Mouse (Mus musculus) ES-E14 (cell line): Measurements from ENCODE around the gene Ccl2. TPM values are rescaled to one million over a fixed set of nuclear protein-coding genes. Genes with fewer than 3 reads are reported as not detected.

Experiments
- DNase-seq: peaks from one replicate; pipeline ENCODE4 v3.0.0-alpha.2; 2013; ENCODE audit warnings: low read depth, low spot score
- H3K27ac ChIP-seq: 2 replicates; pipeline ENCODE4 v1.5.1; 2012; ENCODE audit warnings: low read depth, mild to moderate bottlenecking, low read length, moderate library complexity, mixed read lengths; ENCODE audit not compliant: poor library complexity, insufficient read depth, severe bottlenecking
- H3K36me3 ChIP-seq: 2 replicates; pipeline ENCODE4 v1.6.1; 2012; ENCODE audit warnings: mild to moderate bottlenecking, low read length, moderate library complexity, mixed read lengths; ENCODE audit not compliant: control insufficient read depth, poor library complexity, insufficient read depth, severe bottlenecking
- H3K4me1 ChIP-seq, 2 experiments: fragments of 150-350 bp in 1 of 2; sonication (generic) in 1 of 2; 2 replicates each; pipeline ENCODE4 v1.6.1; 2012; ENCODE audit warnings: low read length in 2 of 2, mild to moderate bottlenecking in 1 of 2, mixed read lengths in 1 of 2; ENCODE audit not compliant: control insufficient read depth in 2 of 2, insufficient read depth in 2 of 2, poor library complexity in 1 of 2
- H3K4me3 ChIP-seq, 2 experiments: fragments of 150-350 bp in 1 of 2; sonication (generic) in 1 of 2; 2 replicates each; pipeline ENCODE4 v1.5.1; 2012; ENCODE audit warnings: low read length in 2 of 2, low read depth in 1 of 2, mild to moderate bottlenecking in 1 of 2, mixed read lengths in 1 of 2; ENCODE audit not compliant: insufficient read depth in 1 of 2, poor library complexity in 1 of 2, severe bottlenecking in 1 of 2
- H3K9ac ChIP-seq: 2 replicates; pipeline ENCODE4 v1.6.1; 2012; ENCODE audit warnings: low read depth, mild to moderate bottlenecking, low read length, mixed read lengths; ENCODE audit not compliant: poor library complexity, insufficient read depth, severe bottlenecking
- H3K9me3 ChIP-seq: fragments of 150-350 bp; sonication (generic); 2 replicates; pipeline ENCODE4 v1.6.1; 2012; ENCODE audit warnings: low read depth, mild to moderate bottlenecking, low read length; ENCODE audit not compliant: control insufficient read depth, insufficient read depth
- CHD2 ChIP-seq: IDR thresholded peaks from 2 replicates; pipeline ENCODE4 v1.6.1; 2014; ENCODE audit warnings: mild to moderate bottlenecking, low read depth, low read length, inconsistent platforms
- HCFC1 ChIP-seq: IDR thresholded peaks from 2 replicates; pipeline ENCODE4 v1.6.1; 2012; ENCODE audit warnings: low read length, inconsistent platforms, borderline replicate concordance; ENCODE audit not compliant: insufficient read depth
- MAFK ChIP-seq: IDR thresholded peaks from 2 replicates; pipeline ENCODE4 v1.6.1; 2014; ENCODE audit warnings: mild to moderate bottlenecking, low read depth, low read length, inconsistent platforms; ENCODE audit not compliant: insufficient read depth
- ZC3H11A ChIP-seq: IDR thresholded peaks from 2 replicates; pipeline ENCODE4 v1.6.1; 2012; ENCODE audit warnings: low read depth, mild to moderate bottlenecking, inconsistent platforms, low read length, borderline replicate concordance
- ZNF384 ChIP-seq: IDR thresholded peaks from 2 replicates; pipeline ENCODE4 v1.6.1; 2012; ENCODE audit warnings: low read depth, low read length, inconsistent platforms
- in situ Hi-C, 2 experiments: fragments of 600-800 bp; cut with MboI; formaldehyde crosslinking; loops; one replicate each; pipeline ENCODE4 v1.15.1; 2025; ENCODE audit warnings: low sequenced_read_pairs in 2 of 2, inconsistent platforms in 1 of 2; ENCODE audit not compliant: unreplicated experiment in 2 of 2
- total RNA-seq: library from RNA; depleted of rRNA; stranded (reverse); fragments of 300-350 nt; gene quantifications from 2 replicates; pipeline ENCODE4 v1.2.3, GENCODE M21; 2012

Ccl2 gene
- total RNA-seq, 1 experiment, result 7.8 TPM

DNA sequence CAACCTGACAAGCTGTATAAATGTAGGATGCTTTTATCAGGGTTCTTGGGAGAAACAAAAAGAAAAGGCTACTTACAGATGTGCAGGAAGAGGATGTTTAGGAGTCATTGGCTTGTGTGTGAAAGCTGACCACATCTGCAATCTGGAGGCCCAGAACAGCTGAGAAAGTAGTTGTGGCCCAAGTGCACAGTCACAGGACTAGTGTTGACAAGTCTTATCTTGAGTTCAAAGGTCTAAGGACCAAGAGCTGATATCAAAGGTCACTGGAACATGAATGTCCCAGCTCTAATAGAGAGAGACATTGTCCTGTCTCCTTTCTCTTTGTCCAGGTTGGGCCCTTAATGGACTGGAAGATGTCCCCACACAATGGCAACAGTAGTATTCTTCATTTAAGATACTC, 15.6 kb upstream of the Ccl2 start:
- Histone ChIP-seq H3K36me3 (no peaks in the 10 kb centered on the region), H3K9me3 (no peaks in the 10 kb centered on the region), H3K9ac (no peak overlapping the region), H3K27ac (no peak overlapping the region), H3K4me3 (no peak overlapping the region), H3K4me1 (no peaks in the 10 kb centered on the region)
- in situ Hi-C loops, result no loop called here
- no peak for TF ChIP-seq ZNF384
- no peak for TF ChIP-seq CHD2
- no peak for TF ChIP-seq MAFK
- TF ChIP-seq ZC3H11A, result no peak
- TF ChIP-seq HCFC1, result no peak
- DNase-seq, result no peak

- in situ Hi-C loops, result no loop called here
Measured at GRCm38 (mm10) chr11:82021406-82021805, 14.0 kb upstream of the Ccl2 start.

GRCm38 (mm10) chr11:82022504-82023056, 12.8 kb upstream of the Ccl2 start:
- H3K4me3 ChIP-seq, result no peak overlapping the region
- no peak for DNase-seq
- H3K36me3 ChIP-seq, result no peaks in the 10 kb centered on the region
- no peaks in the 10 kb centered on the region for H3K4me1 ChIP-seq
- H3K27ac ChIP-seq, result no peak overlapping the region
- no peak overlapping the region for H3K9ac ChIP-seq
- no peaks in the 10 kb centered on the region for H3K9me3 ChIP-seq
- in situ Hi-C loops, result no loop called here
- TF ChIP-seq MAFK, result no peak
- no peak for TF ChIP-seq ZC3H11A

More at GRCm38 (mm10) chr11:82021406-82021805, 14.0 kb upstream of the Ccl2 start:
- no peaks in the 10 kb centered on the region for H3K9me3 ChIP-seq
- H3K27ac ChIP-seq, result no peak overlapping the region
- H3K9ac ChIP-seq, result no peak overlapping the region
- no peak overlapping the region for H3K4me3 ChIP-seq
- H3K4me1 ChIP-seq, result no peaks in the 10 kb centered on the region
- H3K36me3 ChIP-seq, result no peaks in the 10 kb centered on the region
- DNase-seq, result no peak
- TF ChIP-seq MAFK (no peak), CHD2 (no peak), ZNF384 (no peak), HCFC1 (no peak), ZC3H11A (no peak)

GRCm38 (mm10) chr11:82023769-82024168, 11.6 kb upstream of the Ccl2 start:
- no peak for DNase-seq
- in situ Hi-C loops, result no loop called here
- no peaks in the 10 kb centered on the region for H3K36me3 ChIP-seq
- H3K9ac ChIP-seq, result no peak overlapping the region
- H3K9me3 ChIP-seq, result no peaks in the 10 kb centered on the region
- no peak overlapping the region for H3K4me3 ChIP-seq
- TF ChIP-seq HCFC1, result no peak
- TF ChIP-seq ZNF384, result no peak
- H3K4me1 ChIP-seq, result no peaks in the 10 kb centered on the region
- no peak overlapping the region for H3K27ac ChIP-seq

DNA sequence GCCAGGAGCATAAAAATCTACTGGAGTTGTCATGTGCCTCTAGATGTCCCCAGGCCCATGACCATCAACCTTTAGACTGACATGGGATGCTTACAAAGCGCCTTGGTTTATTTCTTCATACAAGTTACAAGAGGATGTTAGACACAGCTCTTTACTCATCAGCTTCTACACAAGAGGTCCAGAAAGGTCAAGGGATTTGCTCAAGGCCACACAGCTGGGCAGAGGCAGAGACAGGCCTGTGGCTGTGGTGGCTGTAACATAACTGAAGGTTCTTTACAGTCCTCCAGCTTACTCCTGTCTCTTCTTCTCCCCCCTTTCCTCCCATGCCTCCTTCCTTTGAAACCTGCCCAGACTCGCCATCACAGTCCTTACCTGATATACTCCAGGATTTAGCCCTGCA, 5.2 kb upstream of the Ccl2 start:
- no peaks in the 10 kb centered on the region for H3K9me3 ChIP-seq
- in situ Hi-C loops, result no loop called here
- no peak for DNase-seq
- no peaks in the 10 kb centered on the region for H3K36me3 ChIP-seq
- H3K4me3 ChIP-seq, result no peak overlapping the region
- H3K4me1 ChIP-seq, result no peaks in the 10 kb centered on the region
- no peak for TF ChIP-seq CHD2
- no peak for TF ChIP-seq ZC3H11A
- no peak for TF ChIP-seq MAFK
- TF ChIP-seq ZNF384, result no peak
- TF ChIP-seq HCFC1, result no peak
- no peak overlapping the region for H3K27ac ChIP-seq
- no peak overlapping the region for H3K9ac ChIP-seq
